Mouse (Mus musculus): Measurements from ENCODE around the gene Pced1b. TPM values are rescaled to one million over a fixed set of nuclear protein-coding genes. Genes with fewer than 3 reads are reported as not detected.

Pced1b gene
- polyA plus RNA-seq, 1 experiment: 3.5 TPM

GRCm38 (mm10) chr15:97387793-97388192 is 140.9 kb downstream of the Pced1b start:
- TF ChIP-seq CTCF (IDR thresholded peaks at IDR 0.05; ENCODE audit: low read depth, low read length): no peak
- no peak for TF ChIP-seq POLR2A (IDR thresholded peaks at IDR 0.05; ENCODE audit: borderline replicate concordance, low read depth, low read length)
- no peaks in the 10 kb centered on the region for H3K4me1 ChIP-seq (ENCODE audit: control insufficient read depth, insufficient read depth, low read length)

GRCm38 (mm10) chr15:97389577-97389976 is 142.7 kb downstream of the Pced1b start:
- no peaks in the 10 kb centered on the region for H3K4me1 ChIP-seq (ENCODE audit: control insufficient read depth, insufficient read depth, low read length)
- no peak overlapping the region for H3K27ac ChIP-seq (ENCODE audit: insufficient read depth, low read depth, low read length)
- H3K4me3 ChIP-seq (ENCODE audit: insufficient read depth, low read length): no peak overlapping the region
- TF ChIP-seq POLR2A (IDR thresholded peaks at IDR 0.05; ENCODE audit: borderline replicate concordance, low read depth, low read length): no peak

More at GRCm38 (mm10) chr15:97387793-97388192, 140.9 kb downstream of the Pced1b start:
- Histone ChIP-seq H3K4me3 (ENCODE audit: insufficient read depth, low read length) (no peak overlapping the region), H3K27ac (ENCODE audit: insufficient read depth, low read depth, low read length) (no peak overlapping the region)

GRCm38 (mm10) chr15:97390778-97391177 is 143.9 kb downstream of the Pced1b start:
- H3K4me3 ChIP-seq (ENCODE audit: insufficient read depth, low read length): no peak overlapping the region
- no peaks in the 10 kb centered on the region for H3K4me1 ChIP-seq (ENCODE audit: control insufficient read depth, insufficient read depth, low read length)
- TF ChIP-seq CTCF (IDR thresholded peaks at IDR 0.05; ENCODE audit: low read depth, low read length) (no peak), POLR2A (IDR thresholded peaks at IDR 0.05; ENCODE audit: borderline replicate concordance, low read depth, low read length) (no peak)
- H3K27ac ChIP-seq (ENCODE audit: insufficient read depth, low read depth, low read length): no peak overlapping the region

DNA sequence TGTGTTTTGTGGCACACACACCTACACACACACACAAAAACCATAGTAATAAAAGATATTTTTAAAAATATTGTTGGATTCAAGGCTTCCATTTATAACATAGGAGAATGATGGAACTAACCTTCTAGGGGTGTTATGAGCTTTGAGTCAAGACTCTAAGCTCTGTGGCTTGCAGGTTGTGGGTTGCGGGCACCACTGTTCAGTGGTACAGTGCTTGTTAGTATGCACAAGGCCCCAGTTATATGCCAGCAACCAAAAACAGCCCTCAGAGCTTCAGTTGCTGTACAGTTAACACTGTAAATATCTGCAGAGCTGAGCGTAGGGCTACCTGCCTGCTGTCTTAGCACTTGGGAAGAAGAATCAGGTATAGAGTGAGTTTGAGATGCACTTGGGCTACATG is 144.5 kb downstream of the Pced1b start:
- Histone ChIP-seq H3K4me1 (ENCODE audit: control insufficient read depth, insufficient read depth, low read length) (no peaks in the 10 kb centered on the region), H3K4me3 (ENCODE audit: insufficient read depth, low read length) (no peak overlapping the region), H3K27ac (ENCODE audit: insufficient read depth, low read depth, low read length) (no peak overlapping the region)
- no peak for TF ChIP-seq POLR2A (IDR thresholded peaks at IDR 0.05; ENCODE audit: borderline replicate concordance, low read depth, low read length)
- TF ChIP-seq CTCF (IDR thresholded peaks at IDR 0.05; ENCODE audit: low read depth, low read length): no peak

DNA sequence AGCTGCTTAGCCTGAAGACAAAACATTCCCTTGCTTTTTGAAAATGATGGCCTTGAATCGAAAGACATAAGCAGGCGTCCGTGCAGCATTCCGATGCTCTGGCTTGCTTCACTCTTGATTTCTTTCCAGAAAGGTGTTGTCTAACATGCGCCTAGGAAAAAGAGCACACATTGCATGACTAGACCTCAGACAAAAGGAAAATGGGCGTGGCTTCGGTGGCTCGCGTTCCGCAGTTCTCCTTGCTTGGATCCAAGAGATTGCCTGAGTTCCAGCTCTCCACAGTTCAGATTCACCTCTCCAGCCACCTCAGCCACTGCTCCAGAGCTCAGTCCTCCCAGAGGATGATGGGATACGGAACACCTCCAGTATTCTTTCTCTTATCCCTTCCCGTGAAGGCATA is 147.7 kb downstream of the Pced1b start:
- Histone ChIP-seq H3K4me3 (ENCODE audit: insufficient read depth, low read length) (no peak overlapping the region), H3K27ac (ENCODE audit: insufficient read depth, low read depth, low read length) (no peak overlapping the region), H3K4me1 (ENCODE audit: control insufficient read depth, insufficient read depth, low read length) (no peaks in the 10 kb centered on the region)
- no peak for TF ChIP-seq CTCF (IDR thresholded peaks at IDR 0.05; ENCODE audit: low read depth, low read length)

- Histone ChIP-seq H3K4me3 (ENCODE audit: insufficient read depth, low read length) (no peak overlapping the region), H3K4me1 (ENCODE audit: control insufficient read depth, insufficient read depth, low read length) (no peaks in the 10 kb centered on the region), H3K27ac (ENCODE audit: insufficient read depth, low read depth, low read length) (no peak overlapping the region)
- TF ChIP-seq POLR2A (IDR thresholded peaks at IDR 0.05; ENCODE audit: borderline replicate concordance, low read depth, low read length): no peak
- TF ChIP-seq CTCF (IDR thresholded peaks at IDR 0.05; ENCODE audit: low read depth, low read length): no peak
Observed at GRCm38 (mm10) chr15:97396586-97397299, 149.8 kb downstream of the Pced1b start.

- Histone ChIP-seq H3K4me1 (ENCODE audit: control insufficient read depth, insufficient read depth, low read length) (no peaks in the 10 kb centered on the region), H3K27ac (ENCODE audit: insufficient read depth, low read depth, low read length) (no peak overlapping the region), H3K4me3 (ENCODE audit: insufficient read depth, low read length) (no peak overlapping the region)
- no peak for TF ChIP-seq POLR2A (IDR thresholded peaks at IDR 0.05; ENCODE audit: borderline replicate concordance, low read depth, low read length)
- TF ChIP-seq CTCF (IDR thresholded peaks at IDR 0.05; ENCODE audit: low read depth, low read length): no peak
Observed at GRCm38 (mm10) chr15:97397793-97398192, 150.9 kb downstream of the Pced1b start.

- TF ChIP-seq POLR2A (IDR thresholded peaks at IDR 0.05; ENCODE audit: borderline replicate concordance, low read depth, low read length): no peak
- TF ChIP-seq CTCF (IDR thresholded peaks at IDR 0.05; ENCODE audit: low read depth, low read length): no peak
- no peaks in the 10 kb centered on the region for H3K4me1 ChIP-seq (ENCODE audit: control insufficient read depth, insufficient read depth, low read length)
- no peak overlapping the region for H3K4me3 ChIP-seq (ENCODE audit: insufficient read depth, low read length)
- no peak overlapping the region for H3K27ac ChIP-seq (ENCODE audit: insufficient read depth, low read depth, low read length)
Observed at GRCm38 (mm10) chr15:97400866-97401265, 154.0 kb downstream of the Pced1b start.

DNA sequence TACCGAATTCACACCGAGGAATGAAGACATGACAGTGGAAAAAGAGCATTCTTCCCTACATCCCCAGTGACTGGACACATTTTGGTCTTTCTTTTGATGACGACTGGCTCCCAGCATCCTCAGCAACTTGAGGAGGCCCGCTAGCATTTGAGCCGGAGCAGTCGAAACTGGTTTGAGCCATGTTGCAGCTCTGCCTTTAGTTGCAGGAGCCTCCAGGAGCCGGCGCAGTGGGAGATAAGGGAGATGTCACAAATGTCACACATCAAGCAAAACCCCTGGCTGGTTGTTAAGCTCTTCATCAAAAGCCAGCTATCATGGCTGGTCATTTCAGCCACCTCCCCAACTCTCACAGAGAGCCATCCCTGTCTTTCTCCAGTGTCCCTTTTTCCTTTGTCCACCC is 157.6 kb downstream of the Pced1b start:
- Histone ChIP-seq H3K4me3 (ENCODE audit: insufficient read depth, low read length) (no peak overlapping the region), H3K27ac (ENCODE audit: insufficient read depth, low read depth, low read length) (no peak overlapping the region), H3K4me1 (ENCODE audit: control insufficient read depth, insufficient read depth, low read length) (no peaks in the 10 kb centered on the region)
- TF ChIP-seq POLR2A (IDR thresholded peaks at IDR 0.05; ENCODE audit: borderline replicate concordance, low read depth, low read length): no peak
- no peak for TF ChIP-seq CTCF (IDR thresholded peaks at IDR 0.05; ENCODE audit: low read depth, low read length)

DNA sequence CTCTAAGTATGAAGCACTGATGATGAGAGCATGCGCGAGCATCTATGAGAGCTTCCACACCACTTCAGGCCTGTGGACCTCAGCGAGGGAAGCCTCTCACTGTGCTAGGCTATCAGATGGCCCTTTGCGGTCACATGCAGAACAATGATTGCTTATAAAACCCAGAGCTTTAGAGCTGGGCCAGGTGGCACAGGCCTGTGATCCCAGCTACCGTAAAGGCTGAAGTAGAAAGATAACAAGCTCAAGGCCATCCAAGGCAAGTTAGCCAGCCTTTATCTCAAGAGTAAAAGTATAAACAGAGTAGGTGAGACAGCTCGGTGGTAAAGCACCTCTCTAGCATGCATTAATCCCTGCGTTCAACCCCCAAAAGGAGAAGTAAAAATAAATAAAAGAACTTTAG is 158.1 kb downstream of the Pced1b start:
- Histone ChIP-seq H3K4me3 (ENCODE audit: insufficient read depth, low read length) (no peak overlapping the region), H3K27ac (ENCODE audit: insufficient read depth, low read depth, low read length) (no peak overlapping the region), H3K4me1 (ENCODE audit: control insufficient read depth, insufficient read depth, low read length) (no peaks in the 10 kb centered on the region)
- TF ChIP-seq CTCF (IDR thresholded peaks at IDR 0.05; ENCODE audit: low read depth, low read length) (no peak), POLR2A (IDR thresholded peaks at IDR 0.05; ENCODE audit: borderline replicate concordance, low read depth, low read length) (no peak)

DNA sequence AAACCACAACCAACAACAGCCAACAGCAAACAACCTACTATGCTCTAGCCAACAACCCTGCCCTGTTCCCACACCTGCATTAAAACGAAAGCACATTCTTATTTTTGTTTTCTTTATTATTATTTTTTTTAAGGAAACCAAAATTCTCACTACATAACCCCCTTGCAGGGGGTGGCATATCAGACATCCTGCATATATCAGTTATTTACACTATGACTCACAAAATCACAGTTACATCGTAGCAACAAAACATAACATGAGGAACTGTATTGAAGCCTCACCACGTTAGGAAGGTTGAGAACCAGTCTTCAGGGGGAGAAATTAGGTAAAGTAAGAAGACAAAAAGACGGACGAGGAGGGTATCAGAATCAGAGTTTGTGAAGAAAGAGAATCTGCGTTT is 159.2 kb downstream of the Pced1b start:
- H3K27ac ChIP-seq (ENCODE audit: insufficient read depth, low read depth, low read length): no peak overlapping the region
- H3K4me3 ChIP-seq (ENCODE audit: insufficient read depth, low read length): no peak overlapping the region
- TF ChIP-seq CTCF (IDR thresholded peaks at IDR 0.05; ENCODE audit: low read depth, low read length) (no peak), POLR2A (IDR thresholded peaks at IDR 0.05; ENCODE audit: borderline replicate concordance, low read depth, low read length) (no peak)
- no peaks in the 10 kb centered on the region for H3K4me1 ChIP-seq (ENCODE audit: control insufficient read depth, insufficient read depth, low read length)
